Mouse (Mus musculus) limb, embryonic 14.5 days (tissue): ENCODE measurements around the gene Nkain1. TPM values are rescaled to one million over a fixed set of nuclear protein-coding genes. Genes with fewer than 3 reads are reported as not detected.
A peak's percentile ranks its signal among the peaks of the same experiment; 100 is the strongest.

ENCODE experiments used
- ATAC-seq: fragments of 200-750 bp; cut with Nextera tagmentation; 2 replicates; pipeline ENCODE4 v1.8.0; 2017; ENCODE audit warnings: low read depth, moderate number of reproducible peaks, moderate TSS enrichment; ENCODE audit not compliant: low FRiP score
- DNase-seq: peaks from one replicate; pipeline ENCODE4 v3.0.0-alpha.2; 2015; ENCODE audit warnings: low spot score
- H3K27ac ChIP-seq: fragments of 300-500 bp; sonication (generic); replicated peaks from 2 replicates; pipeline ENCODE4 v1.5.1; 2014; ENCODE audit warnings: low read depth, mild to moderate bottlenecking, low read length, moderate library complexity, mixed read lengths
- H3K27me3 ChIP-seq: fragments of 300-500 bp; sonication (generic); 2 replicates; pipeline ENCODE4 v1.6.1; 2014; ENCODE audit warnings: low read length, mixed read lengths; ENCODE audit not compliant: control insufficient read depth, insufficient read depth
- H3K36me3 ChIP-seq: fragments of 300-500 bp; sonication (generic); 2 replicates; pipeline ENCODE4 v1.6.1; 2014; ENCODE audit warnings: mild to moderate bottlenecking, low read length, moderate library complexity, mixed read lengths; ENCODE audit not compliant: control insufficient read depth, insufficient read depth
- H3K4me1 ChIP-seq: fragments of 300-500 bp; sonication (generic); 2 replicates; pipeline ENCODE4 v1.6.1; 2014; ENCODE audit warnings: antibody characterized with exemption, low read length, mixed read lengths; ENCODE audit not compliant: control insufficient read depth, insufficient read depth
- H3K4me2 ChIP-seq: fragments of 300-500 bp; sonication (generic); replicated peaks from 2 replicates; pipeline ENCODE4 v1.6.1; 2014; ENCODE audit warnings: low read depth, mild to moderate bottlenecking, low read length, moderate library complexity; ENCODE audit not compliant: severe bottlenecking
- H3K4me3 ChIP-seq: fragments of 300-500 bp; sonication (generic); replicated peaks from 2 replicates; pipeline ENCODE4 v1.5.1; 2014; ENCODE audit warnings: low read length
- H3K9ac ChIP-seq: fragments of 300-500 bp; sonication (generic); 2 replicates; pipeline ENCODE4 v1.6.1; 2014; ENCODE audit warnings: mild to moderate bottlenecking, low read depth, low read length, moderate library complexity; ENCODE audit not compliant: severe bottlenecking
- H3K9me3 ChIP-seq: fragments of 300-500 bp; sonication (generic); 2 replicates; pipeline ENCODE4 v1.6.1; 2016; ENCODE audit warnings: low read length; ENCODE audit not compliant: control insufficient read depth
- POLR2A ChIP-seq: fragments of 200-500 bp; IDR thresholded peaks from 2 replicates; pipeline ENCODE4 v1.8.0; 2012; ENCODE audit warnings: inconsistent platforms, mild to moderate bottlenecking, moderate library complexity, borderline replicate concordance; ENCODE audit not compliant: insufficient read depth, insufficient read length; ENCODE audit errors: extremely low read depth
- WGBS: fragments of 180-500 bp; shearing (Covaris S2); extraction: QIAGEN DNeasy Blood & Tissue Kit; methylation state at CpG from one replicate; pipeline ENCODE4 v1.1.7; 2014; 5-methylcytosine and 5-hydroxymethylcytosine counted together
- polyA plus RNA-seq, 2 experiments: library from polyadenylated mRNA; depleted of rRNA in 1 of 2; stranded (reverse) in 1 of 2; unstranded in 1 of 2; fragments of >200 nt; fragmentation: Nextera tagmentation in 1 of 2; extraction: Ambion mirVana in 1 of 2; gene quantifications; 2 replicates each; pipeline versions ENCODE4 v1.2.1 to v1.2.3; 2012 to 2014

Nkain1 gene
- polyA plus RNA-seq, 2 experiments = 3.4 to 33.5 TPM

DNA sequence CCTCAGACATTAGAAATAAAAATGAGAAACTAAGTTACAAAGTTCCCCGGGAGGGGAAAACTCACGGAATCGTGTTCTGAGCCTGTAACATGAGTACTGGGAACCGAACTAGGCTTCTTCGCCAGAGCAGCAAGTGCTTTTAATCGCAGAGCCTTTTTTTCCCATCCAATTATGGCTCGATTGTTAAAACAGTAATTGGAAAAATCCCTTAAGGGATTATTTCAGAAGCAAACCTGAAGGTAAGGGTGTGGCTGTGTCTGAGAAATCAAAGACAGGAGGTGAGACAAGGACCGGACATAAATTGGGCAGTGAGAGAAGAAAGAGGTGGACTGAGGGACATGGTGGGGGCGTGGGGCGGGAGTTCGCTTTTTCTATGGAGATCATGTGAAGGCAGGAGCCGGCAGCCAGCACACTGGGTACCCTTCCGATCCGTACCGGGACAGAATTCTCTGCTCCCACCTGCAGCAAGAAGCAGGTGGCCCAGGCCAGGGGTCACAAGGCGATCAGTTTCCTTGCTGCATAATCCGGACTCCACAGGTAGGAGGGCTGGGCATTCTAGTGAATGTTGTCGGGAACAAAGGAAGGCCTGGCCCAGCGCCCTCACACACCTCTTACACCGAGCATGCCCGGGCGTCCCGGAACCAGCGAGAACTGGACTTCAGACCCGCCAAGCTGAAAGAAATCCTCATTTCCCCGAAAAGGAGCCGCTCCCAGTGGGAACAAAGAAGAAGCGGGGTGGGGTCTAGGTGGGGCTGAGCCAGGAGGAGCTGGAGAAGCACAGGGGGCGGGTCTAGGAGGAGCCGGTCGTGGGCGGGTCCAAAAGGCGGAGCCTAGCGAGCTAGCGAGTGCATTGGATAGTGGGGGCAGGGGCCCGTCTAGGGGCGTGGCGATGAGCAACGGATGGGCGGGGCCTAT lies 54.1 kb downstream of the Nkain1 start:
- Histone ChIP-seq H3K4me2 (peak overlapping the region; percentile 62), H3K9me3 (no peaks in the 10 kb centered on the region), H3K27me3 (no peaks in the 10 kb centered on the region), H3K27ac (peak overlapping the region; percentile 80), H3K4me3 (peak overlapping the region; percentile 71), H3K36me3 (no peaks in the 10 kb centered on the region), H3K9ac (peak overlapping the region; percentile 89), H3K4me1 (0 out of 2 replicates have a peak, but pooled peaks cover 4% of the 10 kb centered on the region)
- peak; percentile 75; the same call in 1 of the 2 replicates for TF ChIP-seq POLR2A
- peak; percentile 97 for DNase-seq
- peak; percentile 99 for ATAC-seq
- WGBS = 1% methylated on average over 40 of the region's 40 CpGs

DNA sequence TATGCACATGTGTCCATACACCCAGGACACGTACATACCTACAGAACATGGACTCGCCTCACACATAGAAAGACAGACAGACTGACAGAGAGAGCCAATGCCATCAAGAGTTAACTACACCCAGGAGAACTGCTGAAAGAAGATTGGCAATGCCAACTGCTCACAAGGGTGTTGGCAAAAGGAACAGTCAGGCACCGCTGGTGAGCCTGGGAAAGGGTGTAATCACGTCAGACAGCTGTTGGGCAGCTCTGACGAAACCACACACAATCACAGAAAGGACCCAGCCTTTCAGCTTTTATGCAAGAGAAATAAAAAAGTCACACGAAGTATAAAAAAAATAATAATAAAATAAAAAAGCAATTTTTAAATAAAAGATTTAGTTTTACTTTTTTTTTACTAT lies 57.5 kb downstream of the Nkain1 start:
- H3K36me3 ChIP-seq = no peaks in the 10 kb centered on the region
- no peak for ATAC-seq
- H3K9me3 ChIP-seq = no peaks in the 10 kb centered on the region
- H3K27me3 ChIP-seq = no peaks in the 10 kb centered on the region
- H3K4me1 ChIP-seq = 0 out of 2 replicates have a peak, but pooled peaks cover 4% of the 10 kb centered on the region
- no peak for DNase-seq
- no peak overlapping the region for H3K9ac ChIP-seq
- H3K4me3 ChIP-seq = no peak overlapping the region
- H3K4me2 ChIP-seq = no peak overlapping the region
- whole genome bisulfite sequencing = 79% methylated on average over 6 of the region's 6 CpGs
- no peak for TF ChIP-seq POLR2A
- no peak overlapping the region for H3K27ac ChIP-seq

Other genes starting within 250 kb of the Nkain1 start
- 25.9 and 33.3 TPM in 2 replicates for gene Zcchc17, start 214.2 kb downstream of the Nkain1 start, polyA plus RNA-seq (2012; rRNA removed)
- gene Zcchc17, start 214.2 kb downstream of the Nkain1 start, polyA plus RNA-seq (2014; fragmentation: Nextera tagmentation; extraction: Ambion mirVana) = 76.3 and 79.3 TPM in 2 replicates
- gene Snrnp40, start 214.0 kb downstream of the Nkain1 start, polyA plus RNA-seq (2012; rRNA removed) = 100 and 106 TPM in 2 replicates
- 137 and 141 TPM in 2 replicates for gene Snrnp40, start 214.0 kb downstream of the Nkain1 start, polyA plus RNA-seq (2014; fragmentation: Nextera tagmentation; extraction: Ambion mirVana)
- gene Pum1, start 89.1 kb upstream of the Nkain1 start, polyA plus RNA-seq (2012; rRNA removed) = 69.5 and 86.3 TPM in 2 replicates
- gene Pum1, start 89.1 kb upstream of the Nkain1 start, polyA plus RNA-seq (2014; fragmentation: Nextera tagmentation; extraction: Ambion mirVana) = 83.8 and 91.1 TPM in 2 replicates
- gene Sdc3, start 218.4 kb upstream of the Nkain1 start, polyA plus RNA-seq (2012; rRNA removed) = 89.5 and 146 TPM in 2 replicates
- gene Sdc3, start 218.4 kb upstream of the Nkain1 start, polyA plus RNA-seq (2014; fragmentation: Nextera tagmentation; extraction: Ambion mirVana) = 35.4 and 41.1 TPM in 2 replicates